Mouse (Mus musculus) bone marrow macrophage, adult 2 months (primary cell): ENCODE data around the gene Nebl.

Experiments used
- CTCF ChIP-seq: IDR thresholded peaks from 2 replicates; pipeline ENCODE4 v1.5.1; 2012; ENCODE audit warnings: low read depth, mild to moderate bottlenecking, low read length, moderate library complexity
- POLR2A ChIP-seq: IDR thresholded peaks from 2 replicates; pipeline ENCODE4 v1.6.1; 2012; ENCODE audit warnings: mild to moderate bottlenecking, low read depth, low read length, borderline replicate concordance

- no peak for TF ChIP-seq CTCF
- TF ChIP-seq POLR2A, result no peak
These were observed 191.5 kb downstream of the Nebl start for GRCm38 (mm10) chr2:17539737-17540136.
